Mouse (Mus musculus) gastrocnemius, adult 8-10 months (tissue): ENCODE measurements around the gene Dbp. TPM values are rescaled to one million over a fixed set of nuclear protein-coding genes. Genes with fewer than 3 reads are reported as not detected.

ENCODE experiments used
- DNase-seq, 2 experiments: peaks; one replicate each; pipeline ENCODE4 v3.0.0; 2022; ENCODE audit warnings: low spot score in 2 of 2
- total RNA-seq, 4 experiments: library from RNA; stranded (reverse); gene quantifications; 2 replicates each; pipeline ENCODE4 v1.2.4; 2022

Dbp gene
- total RNA-seq, 4 experiments from 2014 or later, result 69.5 to 173 (median 143) TPM

GRCm38 (mm10) chr7:45693921-45694591 lies 10.8 kb upstream of the Dbp start, which contains the start of gene Sec1:
Gene Sec1, minus strand, starts transcription at chr7:45694402.
- DNase-seq, result no peak

GRCm38 (mm10) chr7:45695098-45695497 lies 9.8 kb upstream of the Dbp start:
- DNase-seq, result no peak

- no peak for DNase-seq
Measured at GRCm38 (mm10) chr7:45697894-45698293, 7.0 kb upstream of the Dbp start.

GRCm38 (mm10) chr7:45699523-45700141 lies 5.3 kb upstream of the Dbp start, which contains the start of gene Car11:
Gene Car11, plus strand, starts transcription at chr7:45699843.
- DNase-seq, result no peak

- DNase-seq, result peak; percentile 76
Measured at GRCm38 (mm10) chr7:45700301-45701015, 4.4 kb upstream of the Dbp start.

- DNase-seq, result no peak
Measured at GRCm38 (mm10) chr7:45701072-45701471, 3.8 kb upstream of the Dbp start.

- no peak for DNase-seq
Measured at GRCm38 (mm10) chr7:45701607-45702006, 3.3 kb upstream of the Dbp start.

GRCm38 (mm10) chr7:45702316-45702715 lies 2.6 kb upstream of the Dbp start:
- DNase-seq, result no peak

GRCm38 (mm10) chr7:45702809-45703520 lies 1.9 kb upstream of the Dbp start:
- DNase-seq, result no peak

- peak in 1 of 2 experiments; percentile 34 for DNase-seq
Measured at GRCm38 (mm10) chr7:45703521-45704033, 1.3 kb upstream of the Dbp start.

GRCm38 (mm10) chr7:45704046-45704559 lies 785 bp upstream of the Dbp start:
- peak; percentile 61 to 71 for DNase-seq

- DNase-seq, result peak in 1 of 2 experiments; percentile 39
Measured at GRCm38 (mm10) chr7:45705443-45705864, 566 bp downstream of the Dbp start.

GRCm38 (mm10) chr7:45705873-45706281 lies 989 bp downstream of the Dbp start:
- peak; percentile 95 for DNase-seq

GRCm38 (mm10) chr7:45706721-45707241 lies 1.9 kb downstream of the Dbp start:
- peak; percentile 90 to 92 for DNase-seq

GRCm38 (mm10) chr7:45707375-45707967 lies 2.6 kb downstream of the Dbp start:
- peak; percentile 97 to 98 for DNase-seq

- DNase-seq, result peak; percentile 58 to 67
Measured at GRCm38 (mm10) chr7:45708221-45708761, 3.4 kb downstream of the Dbp start.

GRCm38 (mm10) chr7:45709036-45709435 lies 4.1 kb downstream of the Dbp start:
- DNase-seq, result no peak

GRCm38 (mm10) chr7:45709677-45710355 lies 4.9 kb downstream of the Dbp start:
- DNase-seq, result no peak

GRCm38 (mm10) chr7:45710477-45711191 lies 5.7 kb downstream of the Dbp start:
- peak in 1 of 2 experiments; percentile 44 for DNase-seq
